Mouse (Mus musculus): ENCODE results near the gene Krtap10-4.
"Not testable (repeated sequence)": the region's sequence is repeated elsewhere in the genome, so short reads cannot be mapped to it uniquely, and the experiment has no call there.

Krtap10-4 gene

DNA sequence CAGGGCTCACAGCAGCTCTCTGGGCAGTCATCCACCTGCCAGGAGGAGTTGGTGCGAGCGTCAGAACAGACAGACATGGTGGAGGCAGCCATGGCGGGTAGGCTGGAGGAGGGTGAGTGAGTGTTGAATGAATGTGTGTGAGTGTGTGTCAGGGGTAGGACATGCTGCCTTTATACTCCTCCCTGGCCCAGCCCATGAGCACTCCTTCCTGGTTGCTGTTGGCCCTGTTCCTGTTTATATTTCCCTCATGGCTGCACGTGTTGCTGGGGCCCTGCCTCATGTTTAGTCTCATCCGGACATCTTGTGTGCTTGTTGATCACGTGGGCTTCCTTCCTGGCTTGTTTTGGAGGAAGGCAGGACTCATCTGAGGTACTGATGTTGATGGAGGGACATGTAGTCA is at the start of gene Krtap10-4:
TSS of gene Krtap10-4 (minus strand) at position 145 of the 400 bp plus-strand sequence.
- DNase-seq: no peak

DNA sequence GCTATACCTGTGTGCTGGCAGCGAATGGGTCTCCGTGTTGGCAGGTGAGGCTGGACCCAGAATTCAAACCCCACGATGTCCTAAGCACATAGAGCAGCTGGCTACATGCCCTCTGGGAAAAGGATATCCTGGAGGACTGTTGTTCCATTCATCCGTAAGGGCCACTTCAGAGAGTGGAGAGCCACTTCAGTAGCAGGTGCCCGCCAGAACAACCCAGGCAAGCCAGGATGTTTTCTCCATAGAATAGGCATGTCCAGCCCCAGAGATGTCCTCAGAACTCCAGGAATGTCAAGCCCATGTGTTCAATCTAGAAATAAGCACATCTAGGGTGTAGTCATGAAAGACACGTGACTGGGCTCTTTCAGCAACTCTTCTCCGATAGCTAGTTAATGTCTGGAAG is 42.8 kb upstream of the Krtap10-4 start:
- no peak for DNase-seq

DNA sequence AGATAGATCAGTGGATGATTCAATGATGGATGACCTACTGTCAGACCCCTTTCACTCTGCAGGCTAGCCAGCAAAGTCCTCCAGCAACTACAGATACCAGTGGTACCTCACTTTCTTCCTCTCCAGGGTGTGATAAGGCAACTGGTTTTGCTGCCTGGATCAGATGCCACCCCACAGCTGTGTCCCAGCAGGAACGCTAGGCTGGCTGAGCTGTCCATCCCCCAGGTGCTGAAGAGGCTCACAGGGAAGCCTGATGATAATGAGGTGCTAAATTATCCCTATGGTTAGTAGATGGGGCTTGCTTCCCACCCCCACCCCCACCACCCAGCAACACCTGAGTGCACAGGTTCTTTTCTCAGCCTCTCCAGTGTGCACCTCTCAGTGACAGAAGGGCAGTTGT is 40.7 kb upstream of the Krtap10-4 start:
- DNase-seq: no peak

DNA sequence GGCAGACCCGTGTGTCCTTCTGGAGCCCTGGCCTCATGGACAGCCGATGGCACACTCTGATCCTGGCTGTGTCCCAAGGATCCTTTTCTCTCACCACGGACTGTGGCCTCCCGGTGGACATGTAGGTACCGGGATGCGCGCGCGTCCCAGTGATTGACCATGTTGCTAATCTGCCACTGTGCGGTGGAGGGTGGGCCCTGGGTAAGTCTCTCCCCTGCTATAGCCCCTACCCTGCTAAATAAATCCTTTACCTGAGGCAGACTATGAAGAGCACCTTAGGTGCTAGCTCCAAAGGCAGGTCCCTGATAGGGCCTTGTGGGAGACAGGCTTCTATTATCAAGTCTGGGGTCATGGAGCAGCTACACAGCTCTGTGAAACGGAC is 37.9 kb upstream of the Krtap10-4 start:
- DNase-seq: no peak

DNA sequence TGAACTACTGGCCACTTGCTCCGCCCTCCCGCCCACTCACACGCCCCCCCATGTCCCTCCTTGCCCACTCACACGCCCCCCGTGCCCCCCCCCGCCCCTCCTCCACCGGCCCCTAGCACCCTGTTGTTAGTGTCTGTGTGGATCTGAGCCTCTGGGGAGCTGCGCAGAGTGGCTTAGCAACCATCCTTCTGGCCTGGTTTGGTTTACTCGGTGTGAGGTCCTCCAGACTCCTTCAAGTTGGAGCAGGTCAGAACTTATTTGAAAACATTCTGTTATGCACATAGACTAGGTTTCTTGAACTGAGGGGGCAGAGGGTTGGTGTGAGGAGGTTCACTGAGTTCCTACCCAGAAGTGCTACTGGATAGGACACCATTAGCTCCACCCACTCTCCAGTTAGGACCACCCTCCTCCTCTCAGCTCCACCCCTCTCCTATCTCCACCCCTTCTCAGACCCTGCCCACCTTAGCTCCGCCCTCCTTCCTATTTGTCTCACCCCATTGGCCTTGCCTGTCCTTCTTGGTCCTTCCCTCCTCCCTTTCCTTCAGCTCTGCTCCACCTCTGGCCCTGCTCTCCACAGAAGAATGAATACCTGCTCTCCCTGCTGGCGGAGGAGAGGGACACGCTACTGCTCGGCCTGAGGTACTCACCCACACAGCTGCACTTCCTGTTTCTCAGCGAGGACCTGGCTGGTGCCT is 37.3 kb upstream of the Krtap10-4 start:
- peak; percentile 83 for DNase-seq

DNA sequence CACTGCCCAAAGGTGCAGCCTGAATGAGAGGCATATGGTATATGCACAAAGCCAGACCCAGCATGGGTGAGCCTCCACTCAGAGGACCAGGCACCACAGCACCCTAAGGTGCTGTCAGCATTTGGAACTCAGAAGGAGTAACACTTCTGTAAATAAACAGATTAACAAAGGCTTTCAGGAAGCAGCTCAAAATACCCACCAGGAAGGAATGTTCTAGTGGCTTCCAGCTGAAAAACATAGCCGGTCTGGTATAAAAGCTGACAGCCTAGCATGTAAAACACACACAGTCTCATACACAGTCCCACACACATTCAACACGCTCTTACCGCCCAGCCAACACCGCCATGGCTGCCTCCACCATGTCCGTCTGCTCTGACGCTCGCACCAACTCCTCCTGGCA is 34.8 kb upstream of the Krtap10-4 start, which contains the start of gene Gm3285:
TSS of gene Gm3285 (plus strand) at position 301 of the 400 bp plus-strand sequence.
- DNase-seq: no peak

DNA sequence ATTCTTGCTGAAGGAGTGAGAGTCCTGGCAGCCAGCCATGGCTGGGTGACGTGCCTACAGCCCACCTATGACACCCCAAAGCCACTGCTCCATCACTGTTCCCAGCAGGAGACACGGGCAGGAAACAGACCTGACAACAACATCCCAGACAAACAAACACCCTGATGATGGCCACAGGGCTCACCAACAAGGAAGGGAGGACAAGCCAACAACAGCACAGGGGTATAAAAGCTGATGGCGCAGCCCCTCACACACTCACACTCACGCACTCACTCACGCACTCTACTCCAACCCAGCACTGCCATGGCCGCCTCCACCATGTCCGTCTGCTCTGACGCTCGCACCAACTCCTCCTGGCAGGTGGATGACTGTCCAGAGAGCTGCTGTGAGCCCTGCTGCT is 25.7 kb upstream of the Krtap10-4 start, which contains the start of gene Gm10318:
TSS of gene Gm10318 (plus strand) at position 301 of the 400 bp plus-strand sequence.
- DNase-seq: no peak

DNA sequence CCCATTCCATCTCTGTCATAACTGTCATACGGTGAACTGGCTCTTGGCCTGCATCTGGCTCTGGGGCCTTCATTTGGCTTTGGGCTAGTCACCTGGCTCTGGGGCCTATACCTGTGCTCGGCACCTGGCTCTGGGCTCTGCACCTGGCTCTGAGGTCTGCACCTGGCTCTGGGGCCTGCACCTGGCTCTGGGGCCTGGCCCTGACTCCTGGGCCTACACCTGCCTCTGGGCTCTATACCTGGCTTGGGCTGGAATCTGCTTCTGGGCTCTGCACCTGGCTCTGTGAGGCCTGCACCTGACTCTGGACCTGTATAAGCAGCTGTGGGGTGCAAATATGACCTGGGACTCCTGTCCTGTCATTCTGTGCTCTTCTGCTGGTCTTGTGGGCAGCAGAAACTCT is 20.6 kb upstream of the Krtap10-4 start:
- DNase-seq: no peak

DNA sequence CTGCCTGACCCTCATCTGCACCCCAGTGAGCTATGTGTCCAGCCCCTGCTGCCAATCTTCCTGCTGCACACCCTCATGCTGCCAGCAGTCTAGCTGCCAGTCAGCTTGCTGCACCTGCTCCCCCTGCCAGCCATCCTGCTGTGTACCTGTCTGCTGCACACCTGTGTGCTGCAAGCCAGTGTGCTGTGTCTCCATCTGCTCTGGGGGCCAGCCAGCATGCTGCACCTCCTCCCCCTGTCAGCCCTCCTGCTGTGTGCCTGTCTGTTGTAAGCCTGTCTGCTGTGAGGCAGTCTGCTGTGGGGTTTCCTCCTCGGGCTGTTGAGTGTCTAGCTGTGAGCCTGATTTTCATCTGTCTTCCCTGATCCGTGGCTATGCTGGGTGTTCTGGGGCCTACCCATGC is 20.1 kb upstream of the Krtap10-4 start:
- DNase-seq: no peak

DNA sequence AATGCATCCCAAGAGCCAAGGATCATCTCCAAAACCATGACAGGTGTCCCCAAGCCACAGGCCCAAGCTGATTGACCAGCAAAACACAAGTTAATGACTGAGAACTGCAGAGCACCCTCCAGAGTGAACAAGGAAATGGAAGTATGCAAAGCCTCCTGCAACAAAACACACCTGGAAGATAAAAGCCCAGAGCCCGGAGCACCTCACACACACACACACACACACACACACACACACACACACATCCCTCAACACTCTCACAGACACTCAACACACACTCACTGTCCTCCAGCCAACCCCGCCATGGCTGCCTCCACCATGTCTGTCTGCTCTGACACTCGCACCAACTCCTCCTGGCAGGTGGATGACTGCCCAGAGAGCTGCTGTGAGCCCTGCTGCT is 19.6 kb upstream of the Krtap10-4 start, which contains the start of gene Gm36176:
TSS of gene Gm36176 (plus strand) at position 301 of the 400 bp plus-strand sequence.
- no peak for DNase-seq

DNA sequence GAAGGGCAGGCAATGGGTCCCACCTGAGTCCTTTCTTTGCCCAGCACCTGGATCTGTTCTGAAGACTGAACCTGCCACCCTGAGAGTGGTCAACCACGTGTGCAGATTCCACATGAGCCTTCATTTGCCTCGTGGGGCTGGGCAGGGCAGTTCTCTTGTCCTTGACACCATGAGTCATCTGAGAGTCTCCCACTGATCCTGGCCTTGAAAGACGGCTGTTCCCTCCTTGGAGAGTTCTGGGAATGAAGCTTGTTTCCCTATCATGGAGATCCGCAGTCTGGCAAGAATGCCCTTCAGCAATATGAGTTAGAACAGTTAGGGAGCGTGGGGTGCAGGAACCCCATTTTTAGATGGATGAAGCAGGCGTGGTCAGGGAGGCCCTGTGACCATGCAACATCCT is 12.1 kb upstream of the Krtap10-4 start:
- no peak for DNase-seq

DNA sequence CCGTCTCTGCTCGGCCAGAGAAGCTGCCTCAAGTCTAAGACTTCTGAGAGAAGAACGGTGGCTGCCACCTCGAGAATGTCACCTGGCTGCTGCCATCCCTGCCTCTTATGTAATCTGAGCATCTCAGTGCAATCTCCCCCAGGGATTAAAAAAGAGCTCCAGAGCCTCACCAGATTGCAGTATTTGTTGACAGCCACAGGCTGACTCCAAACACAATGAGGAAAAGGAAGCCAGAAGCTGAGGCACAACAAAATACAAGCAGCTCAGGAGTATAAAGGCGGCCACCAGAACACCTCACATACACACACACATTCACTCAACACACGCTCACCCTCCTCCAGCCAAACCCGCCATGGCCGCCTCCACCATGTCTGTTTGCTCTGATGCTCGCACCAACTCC is 8.8 kb upstream of the Krtap10-4 start, which contains the start of gene Krtap10-10:
TSS of gene Krtap10-10 (plus strand) at position 301 of the 400 bp plus-strand sequence.
- DNase-seq: no peak

DNA sequence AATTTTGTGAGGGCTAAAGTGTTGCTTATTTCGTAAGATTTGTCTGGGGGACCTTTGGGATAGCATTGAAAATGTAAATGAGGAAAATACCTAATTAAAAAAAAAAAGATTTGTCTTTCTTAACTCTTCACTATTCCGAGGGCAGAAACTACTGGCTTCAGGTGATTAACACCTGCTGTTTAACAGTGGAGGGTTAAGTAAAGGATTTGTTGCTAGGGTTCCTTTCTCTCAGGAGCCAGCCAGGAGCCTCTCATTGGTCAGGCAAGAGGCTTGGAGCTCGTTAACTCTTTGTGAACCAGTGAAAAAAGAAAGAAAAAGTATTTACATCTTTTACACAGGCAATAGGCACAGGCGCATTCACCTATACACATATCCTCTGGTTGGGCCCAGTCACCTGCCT is 7.7 kb downstream of the Krtap10-4 start:
- DNase-seq: no peak

DNA sequence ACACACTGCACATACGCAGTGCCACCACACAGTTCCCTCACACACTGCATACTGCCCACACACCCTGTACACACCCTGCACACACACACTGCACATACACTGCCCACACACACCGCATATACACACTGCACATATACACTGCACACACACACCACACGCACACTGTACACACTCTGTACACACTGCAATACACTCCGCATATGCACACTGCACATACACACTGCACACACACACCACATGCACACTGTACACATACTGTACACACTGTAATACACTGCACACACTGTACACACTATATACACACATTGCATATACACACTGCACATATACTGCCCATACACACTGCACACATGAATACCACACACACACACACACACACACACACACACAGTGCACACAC is 8.4 kb downstream of the Krtap10-4 start:
- no peak for DNase-seq

DNA sequence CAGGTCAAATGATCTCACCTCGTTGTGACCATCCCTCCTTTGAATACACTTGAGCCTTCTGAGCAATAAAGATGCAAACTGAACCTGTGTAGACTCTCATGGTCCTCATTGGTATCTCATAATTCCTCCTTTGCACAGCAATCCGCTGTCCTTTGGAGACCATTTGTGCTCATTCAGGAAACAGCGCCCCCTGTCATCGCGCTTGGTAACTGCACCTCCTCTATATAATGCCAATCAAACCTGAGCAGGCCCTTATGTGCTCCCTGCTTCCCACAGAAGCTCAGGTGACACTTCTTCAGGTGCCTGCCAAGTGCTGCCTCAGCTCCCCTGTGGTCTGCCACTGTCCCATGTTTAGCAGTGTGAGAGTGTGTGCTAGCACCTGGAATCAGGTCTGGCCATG is 11.4 kb downstream of the Krtap10-4 start:
- DNase-seq: no peak

DNA sequence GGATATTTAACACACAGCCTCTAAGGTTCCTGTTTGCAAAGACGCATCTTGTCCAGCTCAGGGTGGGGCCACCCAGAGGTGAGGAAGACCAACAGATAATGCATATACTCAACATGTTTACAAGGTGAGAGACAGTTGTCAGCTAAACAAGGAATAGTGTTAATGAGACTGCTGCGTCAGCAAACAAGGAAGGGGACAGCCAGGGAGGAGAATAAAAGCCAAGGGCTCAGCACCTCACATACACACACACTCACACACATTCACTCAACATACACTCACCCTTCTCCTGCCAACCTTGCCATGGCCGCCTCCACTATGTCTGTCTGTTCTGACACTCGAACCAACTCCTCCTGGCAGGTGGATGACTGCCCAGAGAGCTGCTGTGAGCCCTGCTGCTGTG is 12.5 kb downstream of the Krtap10-4 start, which contains the start of gene Gm2696:
TSS of gene Gm2696 (plus strand) at position 301 of the 400 bp plus-strand sequence.
- no peak for DNase-seq

DNA sequence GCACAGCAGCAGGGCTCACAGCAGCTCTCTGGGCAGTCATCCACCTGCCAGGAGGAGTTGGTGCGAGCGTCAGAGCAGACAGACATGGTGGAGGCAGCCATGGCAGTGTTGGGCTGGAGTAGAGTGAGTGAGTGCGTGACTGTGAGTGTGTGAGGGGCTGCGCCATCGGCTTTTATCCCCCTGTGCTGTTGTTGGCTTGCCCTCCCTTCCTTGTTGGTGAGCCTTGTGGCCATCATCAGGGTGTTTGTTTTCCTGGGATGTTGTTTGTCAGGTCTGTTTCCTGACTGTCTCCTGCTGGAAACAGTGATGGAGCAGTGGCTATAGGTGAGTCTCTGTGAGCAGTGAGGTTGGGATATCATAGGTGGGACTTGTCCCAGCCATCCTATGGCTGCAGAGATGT is 15.2 kb downstream of the Krtap10-4 start, which contains the start of gene Gm9507:
TSS of gene Gm9507 (minus strand) at position 101 of the 400 bp plus-strand sequence.
- DNase-seq: no peak

DNA sequence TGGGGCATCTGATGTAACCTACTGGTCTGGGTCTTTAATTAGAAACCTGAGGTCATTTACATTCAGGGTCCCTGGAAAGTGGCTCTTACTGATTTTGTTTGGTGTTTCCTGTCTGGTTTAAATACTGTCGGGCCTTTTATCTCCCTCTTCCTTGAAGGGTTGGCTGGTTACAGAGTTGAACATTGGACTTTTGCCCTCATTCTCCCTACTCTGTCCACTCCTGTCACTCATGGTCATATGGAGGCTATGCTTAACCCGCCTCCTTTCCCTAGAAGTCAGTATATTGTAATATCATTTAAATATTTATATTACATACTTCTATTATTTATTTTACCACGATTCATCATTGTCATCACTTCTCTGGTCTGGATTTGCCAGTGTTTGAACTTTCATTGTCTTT is 22.8 kb downstream of the Krtap10-4 start:
- no peak for DNase-seq

DNA sequence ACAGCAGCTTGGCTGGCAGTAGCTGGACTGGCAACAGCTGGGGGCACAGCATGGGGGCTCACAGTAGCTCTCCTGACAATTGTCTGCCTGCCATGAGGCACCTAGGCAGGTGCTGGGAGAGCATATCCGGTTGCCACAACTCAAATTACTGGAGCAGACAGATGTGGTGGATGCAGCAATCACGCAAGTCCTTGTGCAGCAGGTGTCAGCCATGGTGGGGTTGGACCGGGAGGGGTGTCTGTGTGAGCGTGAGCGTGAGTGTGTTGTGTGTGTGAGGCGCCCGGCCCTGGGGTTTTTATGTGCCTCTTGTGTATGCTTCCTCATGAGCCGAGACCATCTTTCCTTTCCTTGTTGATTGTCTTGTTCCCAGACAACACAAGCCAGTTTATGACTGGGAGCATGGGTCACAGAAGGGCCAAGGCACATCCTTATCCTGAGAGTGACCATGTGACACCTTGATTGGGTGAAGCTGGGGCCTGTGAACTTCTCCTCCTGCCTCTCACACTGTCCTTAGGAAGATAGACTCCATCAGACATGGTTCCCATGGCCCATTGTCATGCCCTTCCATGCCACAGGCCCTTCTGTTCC is 27.9 kb downstream of the Krtap10-4 start, which contains the start of gene Gm19668:
TSS of gene Gm19668 (minus strand) at position 213 of the 588 bp plus-strand sequence.
- no peak for DNase-seq

DNA sequence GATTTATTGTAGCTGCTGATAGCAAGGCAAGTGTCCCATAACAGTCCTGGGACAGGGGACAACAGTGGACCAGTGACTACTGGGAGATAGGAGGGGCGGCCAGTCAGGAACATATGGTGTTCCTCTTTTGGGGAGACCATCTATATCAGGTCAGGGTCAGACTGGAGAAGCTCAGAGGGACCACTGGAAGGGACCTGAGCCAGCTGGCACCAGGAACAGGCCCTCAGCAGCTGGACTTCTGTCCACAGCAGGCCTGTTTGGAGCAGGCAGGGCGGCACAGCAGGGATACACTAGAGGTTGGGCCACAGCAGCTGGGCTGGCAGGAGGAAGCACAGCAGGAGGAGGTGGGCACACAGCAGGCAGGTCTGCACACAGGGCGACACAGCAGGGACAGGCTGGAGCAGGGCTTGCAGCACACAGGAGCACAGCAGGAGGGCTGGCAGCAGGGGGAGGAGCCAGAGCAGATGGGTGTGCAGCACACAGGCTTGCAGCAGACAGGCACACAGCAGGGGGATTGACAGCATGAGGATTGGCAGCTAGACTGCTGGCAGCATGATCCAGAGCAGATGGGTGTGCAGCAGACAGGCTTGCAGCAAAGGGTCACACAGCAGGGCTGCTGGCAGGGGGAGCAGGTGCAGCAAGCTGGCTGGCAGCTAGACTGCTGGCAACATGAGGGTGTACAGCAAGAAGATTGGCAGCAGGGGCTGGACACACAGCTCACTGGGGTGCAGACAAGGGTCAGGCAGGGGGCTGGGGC is 28.6 kb downstream of the Krtap10-4 start:
- DNase-seq: not testable (repeated sequence)

DNA sequence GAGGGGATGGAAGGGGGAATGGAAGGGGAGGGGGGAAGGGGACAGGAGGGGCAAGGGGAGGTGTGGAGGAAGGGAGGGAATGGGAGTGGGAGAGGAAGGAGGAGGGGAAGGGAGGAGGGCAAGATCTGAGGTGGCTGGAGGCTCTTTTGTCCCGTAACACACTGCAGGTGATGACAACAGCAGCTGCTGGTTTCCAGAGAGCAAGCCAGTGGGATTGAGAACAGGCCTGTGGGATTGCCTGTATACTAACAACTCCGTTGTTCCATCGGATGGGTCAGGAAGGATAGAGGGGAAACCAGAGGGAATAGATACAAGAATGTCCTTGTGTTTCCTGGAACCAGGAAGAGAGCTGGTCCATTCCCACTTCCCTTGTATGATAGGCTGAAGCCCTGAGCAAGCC is 29.2 kb downstream of the Krtap10-4 start:
- no peak for DNase-seq

DNA sequence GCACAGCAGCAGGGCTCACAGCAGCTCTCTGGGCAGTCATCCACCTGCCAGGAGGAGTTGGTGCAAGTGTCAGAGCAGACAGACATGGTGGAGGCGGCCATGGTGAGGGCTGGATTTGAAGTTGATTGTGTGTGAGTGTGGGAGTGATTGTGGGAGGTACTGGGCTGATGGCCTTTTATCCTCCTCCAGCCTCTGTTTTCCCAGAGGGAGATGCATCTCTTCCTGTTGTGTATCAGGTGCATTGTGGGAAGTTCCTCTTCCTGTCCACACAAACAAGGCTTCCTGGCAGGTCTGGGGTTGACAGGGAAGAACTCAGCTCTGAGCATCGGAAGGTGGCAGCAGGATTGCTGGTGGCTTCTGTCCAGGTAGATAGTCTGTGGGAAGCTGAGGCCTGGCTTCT is 31.9 kb downstream of the Krtap10-4 start, which contains the start of gene Gm9639:
TSS of gene Gm9639 (minus strand) at position 101 of the 400 bp plus-strand sequence.
- no peak for DNase-seq

DNA sequence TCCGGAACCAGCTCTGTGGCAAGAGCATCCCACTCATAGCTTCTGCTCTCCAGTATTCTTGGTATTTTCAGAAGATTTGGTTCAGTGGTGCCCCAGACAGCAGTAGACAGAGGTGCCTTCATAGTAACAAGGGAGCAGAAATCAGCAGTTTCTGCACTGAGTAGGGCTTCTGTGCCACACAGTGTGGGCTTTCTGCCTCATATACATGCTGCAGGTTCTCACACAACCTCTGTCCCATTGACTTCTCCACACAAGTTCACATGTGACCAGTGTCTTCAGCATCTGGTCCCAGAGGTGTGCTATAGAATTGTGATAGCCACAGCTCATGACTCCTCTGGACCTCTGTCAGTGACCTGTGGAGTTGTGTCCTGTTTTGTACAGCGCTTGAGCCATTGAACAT is 38.3 kb downstream of the Krtap10-4 start:
- DNase-seq: no peak

Data from kidney, adult 11 months (tissue).